Mouse (Mus musculus): ENCODE measurements around the gene Syvn1. TPM values are rescaled to one million over a fixed set of nuclear protein-coding genes. Genes with fewer than 3 reads are reported as not detected.

The Syvn1 gene
- polyA plus RNA-seq, 1 experiment, result 47.1 TPM

- 79% methylated on average over 7 of the region's 7 CpGs for WGBS
- Histone ChIP-seq H3K4me1 (ENCODE audit: control insufficient read depth, insufficient read depth, low read length) (peaks cover 8% of the 10 kb centered on the region), H3K4me3 (replicated peaks; ENCODE audit: extremely low read depth, low read depth, low read length) (no peak overlapping the region)
- DNase-seq, result no peak
- TF ChIP-seq POLR2A (IDR thresholded peaks at IDR 0.05; ENCODE audit: borderline replicate concordance, extremely low read depth, low read depth, low read length) (no peak), CTCF (IDR thresholded peaks at IDR 0.05; ENCODE audit: insufficient read depth, low read length) (no peak)
Measured at GRCm38 (mm10) chr19:6052516-6052915, 6.1 kb downstream of the Syvn1 start.

- peaks cover 10% of the 10 kb centered on the region for H3K4me1 ChIP-seq (ENCODE audit: control insufficient read depth, insufficient read depth, low read length)
- 62% methylated on average over 5 of the region's 5 CpGs for WGBS
- no peak for TF ChIP-seq POLR2A (IDR thresholded peaks at IDR 0.05; ENCODE audit: borderline replicate concordance, extremely low read depth, low read depth, low read length)
- TF ChIP-seq CTCF (IDR thresholded peaks at IDR 0.05; ENCODE audit: insufficient read depth, low read length), result no peak
- no peak overlapping the region for H3K4me3 ChIP-seq (replicated peaks; ENCODE audit: extremely low read depth, low read depth, low read length)
- DNase-seq, result no peak
Measured at GRCm38 (mm10) chr19:6054296-6054695, 7.9 kb downstream of the Syvn1 start.

GRCm38 (mm10) chr19:6056696-6057095 lies 10.3 kb downstream of the Syvn1 start:
- Histone ChIP-seq H3K4me3 (replicated peaks; ENCODE audit: extremely low read depth, low read depth, low read length) (no peak overlapping the region), H3K4me1 (ENCODE audit: control insufficient read depth, insufficient read depth, low read length) (peaks cover 11% of the 10 kb centered on the region)
- no peak for DNase-seq
- no peak for TF ChIP-seq POLR2A (IDR thresholded peaks at IDR 0.05; ENCODE audit: borderline replicate concordance, extremely low read depth, low read depth, low read length)
- TF ChIP-seq CTCF (IDR thresholded peaks at IDR 0.05; ENCODE audit: insufficient read depth, low read length), result no peak
- WGBS, result 39% methylated on average over 4 of the region's 4 CpGs

GRCm38 (mm10) chr19:6057313-6058096 lies 11.1 kb downstream of the Syvn1 start, which contains the start of the genes Mrpl49 and Fau:
Gene Mrpl49 (minus strand): TSS chr19:6057785.
Gene Fau (plus strand): TSS chr19:6057844.
- TF ChIP-seq POLR2A (IDR thresholded peaks at IDR 0.05; ENCODE audit: borderline replicate concordance, extremely low read depth, low read depth, low read length), result peak; percentile 90
- TF ChIP-seq CTCF (IDR thresholded peaks at IDR 0.05; ENCODE audit: insufficient read depth, low read length), result no peak
- H3K4me3 ChIP-seq (replicated peaks; ENCODE audit: extremely low read depth, low read depth, low read length), result peak within 1 kb of the TSS; percentile 99
- under 1% methylated on average over 54 of the region's 63 CpGs for WGBS
- H3K4me1 ChIP-seq (ENCODE audit: control insufficient read depth, insufficient read depth, low read length), result peaks cover 19% of the 10 kb centered on the region
- DNase-seq, result peak; percentile 97

GRCm38 (mm10) chr19:6058513-6058912 lies 12.1 kb downstream of the Syvn1 start:
- 28% methylated on average over 5 of the region's 5 CpGs for WGBS

GRCm38 (mm10) chr19:6058966-6059365 lies 12.6 kb downstream of the Syvn1 start:
- no peak overlapping the region for H3K4me3 ChIP-seq (replicated peaks; ENCODE audit: extremely low read depth, low read depth, low read length)
- DNase-seq, result no peak
- H3K4me1 ChIP-seq (ENCODE audit: control insufficient read depth, insufficient read depth, low read length), result peaks cover 19% of the 10 kb centered on the region
- 76% methylated on average over 5 of the region's 5 CpGs for WGBS
- no peak for TF ChIP-seq CTCF (IDR thresholded peaks at IDR 0.05; ENCODE audit: insufficient read depth, low read length)
- no peak for TF ChIP-seq POLR2A (IDR thresholded peaks at IDR 0.05; ENCODE audit: borderline replicate concordance, extremely low read depth, low read depth, low read length)

More at GRCm38 (mm10) chr19:6058513-6058912, 12.1 kb downstream of the Syvn1 start:
- peaks cover 19% of the 10 kb centered on the region for H3K4me1 ChIP-seq (ENCODE audit: control insufficient read depth, insufficient read depth, low read length)
- DNase-seq, result no peak
- no peak for TF ChIP-seq POLR2A (IDR thresholded peaks at IDR 0.05; ENCODE audit: borderline replicate concordance, extremely low read depth, low read depth, low read length)
- no peak for TF ChIP-seq CTCF (IDR thresholded peaks at IDR 0.05; ENCODE audit: insufficient read depth, low read length)
- H3K4me3 ChIP-seq (replicated peaks; ENCODE audit: extremely low read depth, low read depth, low read length), result peak overlapping the region; percentile 96

- no peak for TF ChIP-seq CTCF (IDR thresholded peaks at IDR 0.05; ENCODE audit: insufficient read depth, low read length)
- peak; percentile 64; the same call in 1 of the 2 replicates for TF ChIP-seq POLR2A (IDR thresholded peaks at IDR 0.05; ENCODE audit: borderline replicate concordance, extremely low read depth, low read depth, low read length)
- peaks cover 19% of the 10 kb centered on the region for H3K4me1 ChIP-seq (ENCODE audit: control insufficient read depth, insufficient read depth, low read length)
- WGBS, result under 1% methylated on average over 58 of the region's 58 CpGs
- DNase-seq, result peak; percentile 92
- peak within 1 kb of the TSS; percentile 94 for H3K4me3 ChIP-seq (replicated peaks; ENCODE audit: extremely low read depth, low read depth, low read length)
Measured at GRCm38 (mm10) chr19:6061021-6061533, 14.7 kb downstream of the Syvn1 start, which contains the start of gene Znhit2. Gene Znhit2 (plus strand): TSS chr19:6061192.

- TF ChIP-seq POLR2A (IDR thresholded peaks at IDR 0.05; ENCODE audit: borderline replicate concordance, extremely low read depth, low read depth, low read length) (peak; percentile 19; the same call in 1 of the 2 replicates), CTCF (IDR thresholded peaks at IDR 0.05; ENCODE audit: insufficient read depth, low read length) (no peak)
- Histone ChIP-seq H3K4me3 (replicated peaks; ENCODE audit: extremely low read depth, low read depth, low read length) (peak overlapping the region; percentile 94), H3K4me1 (ENCODE audit: control insufficient read depth, insufficient read depth, low read length) (peaks cover 19% of the 10 kb centered on the region)
- peak; percentile 36 for DNase-seq
- WGBS, result 1% methylated on average over 44 of the region's 44 CpGs
Measured at GRCm38 (mm10) chr19:6061641-6062302, 15.4 kb downstream of the Syvn1 start.

GRCm38 (mm10) chr19:6062418-6062817 lies 16.0 kb downstream of the Syvn1 start:
- DNase-seq, result no peak
- no peak for TF ChIP-seq POLR2A (IDR thresholded peaks at IDR 0.05; ENCODE audit: borderline replicate concordance, extremely low read depth, low read depth, low read length)
- no peak for TF ChIP-seq CTCF (IDR thresholded peaks at IDR 0.05; ENCODE audit: insufficient read depth, low read length)
- H3K4me3 ChIP-seq (replicated peaks; ENCODE audit: extremely low read depth, low read depth, low read length), result peak overlapping the region; percentile 33
- 44% methylated on average over 5 of the region's 5 CpGs for WGBS
- peaks cover 19% of the 10 kb centered on the region for H3K4me1 ChIP-seq (ENCODE audit: control insufficient read depth, insufficient read depth, low read length)

Measured in lung, adult 2 months (tissue).